ENCODE assay signal across 8 mouse cellular contexts in genomic region chr11:88553521-88554310, GRCm38 (mm10).
DNase-seq lines count a peak whose midpoint lies in the region; ATAC-seq lines count a peak whose summit lies in the region.

No protein-coding gene starts in this region.

- WGBS in heart, embryonic 14.5 days: 44% methylated on average over 11 of the region's 11 CpGs
- WGBS in hindbrain, embryonic 16.5 days: 55% methylated on average over 11 of the region's 11 CpGs
- 60% methylated on average over 11 of the region's 11 CpGs for WGBS in midbrain, embryonic 13.5 days

- ATAC-seq in heart, embryonic 14.5 days (ENCODE audit: insufficient number of reproducible peaks, insufficient read depth, low FRiP score, low read depth): no peak
- ATAC-seq in hindbrain, embryonic 16.5 days: no peak
- no peak for ATAC-seq in midbrain, embryonic 13.5 days

- H3K4me2 ChIP-seq in heart, embryonic 14.5 days (ENCODE audit: low read length): 0 out of 2 replicates have a peak overlapping the region, but pooled peaks have one; percentile 16
- H3K4me2 ChIP-seq in hindbrain, embryonic 16.5 days (ENCODE audit: low read length): no peak overlapping the region
- no peak overlapping the region for H3K4me2 ChIP-seq in midbrain, embryonic 13.5 days (replicated peaks)

- H3K9ac ChIP-seq in heart, embryonic 14.5 days (ENCODE audit: low read length): peak overlapping the region; percentile 41
- no peak overlapping the region for H3K9ac ChIP-seq in hindbrain, embryonic 16.5 days (ENCODE audit: low read depth, low read length)
- H3K9ac ChIP-seq in midbrain, embryonic 13.5 days (replicated peaks): no peak overlapping the region

- no peak overlapping the region for H3K4me3 ChIP-seq in heart, embryonic 14.5 days (ENCODE audit: control insufficient read depth in 1 of 2, insufficient read depth in 1 of 2, low read depth in 1 of 2, low read length in 2 of 2)
- H3K4me3 ChIP-seq in hindbrain, embryonic 16.5 days (ENCODE audit: low read length): no peak overlapping the region
- no peak overlapping the region for H3K4me3 ChIP-seq in midbrain, embryonic 13.5 days (replicated peaks)

- no peaks in the 10 kb centered on the region for H3K27me3 ChIP-seq in heart, embryonic 14.5 days (ENCODE audit: control insufficient read depth, insufficient read depth, low read length)
- H3K27me3 ChIP-seq in hindbrain, embryonic 16.5 days (replicated peaks; ENCODE audit: control insufficient read depth, insufficient read depth, low read length): no peaks in the 10 kb centered on the region
- no peaks in the 10 kb centered on the region for H3K27me3 ChIP-seq in midbrain, embryonic 13.5 days

- peak overlapping the region; percentile 78 to 91 for H3K27ac ChIP-seq in heart, embryonic 14.5 days (replicated peaks in 1 of 2; ENCODE audit: control insufficient read depth in 1 of 2, insufficient read depth in 1 of 2, low read depth in 2 of 2, low read length in 2 of 2)
- H3K27ac ChIP-seq in hindbrain, embryonic 16.5 days (ENCODE audit: low read depth, low read length): peak overlapping the region; percentile 67
- peak overlapping the region; percentile 73 for H3K27ac ChIP-seq in midbrain, embryonic 13.5 days

- no peak for DNase-seq in heart, postnatal 36 days
- DNase-seq in c-Kit-positive CD71-positive TER-119-negative erythroid progenitor cells, embryonic 14.5 days (ENCODE audit: low read depth): peak; percentile 54
- no peak for DNase-seq in thymus, postnatal 10 days (ENCODE audit: low spot score in 2 of 2)
- DNase-seq in spleen, adult 18-20 months: no peak
- no peak for DNase-seq in urinary bladder, postnatal 10 days (ENCODE audit: low spot score)

- no peaks in the 10 kb centered on the region for H3K9me3 ChIP-seq in heart, embryonic 14.5 days (ENCODE audit: control insufficient read depth, low read length)
- H3K9me3 ChIP-seq in hindbrain, embryonic 16.5 days (ENCODE audit: control insufficient read depth, low read length): no peaks in the 10 kb centered on the region
- H3K9me3 ChIP-seq in midbrain, embryonic 13.5 days: no peaks in the 10 kb centered on the region

- H3K36me3 ChIP-seq in heart, embryonic 14.5 days (ENCODE audit: control insufficient read depth, insufficient read depth, low read length): no peaks in the 10 kb centered on the region
- no peaks in the 10 kb centered on the region for H3K36me3 ChIP-seq in hindbrain, embryonic 16.5 days (ENCODE audit: control insufficient read depth, insufficient read depth, low read length)
- H3K36me3 ChIP-seq in midbrain, embryonic 13.5 days: no peaks in the 10 kb centered on the region

- peaks cover 82 to 96% of the 10 kb centered on the region in 2 experiments for H3K4me1 ChIP-seq in heart, embryonic 14.5 days (ENCODE audit: control insufficient read depth in 2 of 2, insufficient read depth in 2 of 2, low read length in 2 of 2)
- H3K4me1 ChIP-seq in hindbrain, embryonic 16.5 days (ENCODE audit: control insufficient read depth, insufficient read depth, low read depth, low read length): peaks cover 82% of the 10 kb centered on the region
- peaks cover 97% of the 10 kb centered on the region for H3K4me1 ChIP-seq in midbrain, embryonic 13.5 days (replicated peaks)

- intact Hi-C loops in heart, postnatal 36 days (cut with DNase I): loop anchor here (1.0 to 5.0 kb wide), 4 partner anchors 41 to 267 kb away; no protein-coding TSS in a partner anchor
